In the genomic region with DNA sequence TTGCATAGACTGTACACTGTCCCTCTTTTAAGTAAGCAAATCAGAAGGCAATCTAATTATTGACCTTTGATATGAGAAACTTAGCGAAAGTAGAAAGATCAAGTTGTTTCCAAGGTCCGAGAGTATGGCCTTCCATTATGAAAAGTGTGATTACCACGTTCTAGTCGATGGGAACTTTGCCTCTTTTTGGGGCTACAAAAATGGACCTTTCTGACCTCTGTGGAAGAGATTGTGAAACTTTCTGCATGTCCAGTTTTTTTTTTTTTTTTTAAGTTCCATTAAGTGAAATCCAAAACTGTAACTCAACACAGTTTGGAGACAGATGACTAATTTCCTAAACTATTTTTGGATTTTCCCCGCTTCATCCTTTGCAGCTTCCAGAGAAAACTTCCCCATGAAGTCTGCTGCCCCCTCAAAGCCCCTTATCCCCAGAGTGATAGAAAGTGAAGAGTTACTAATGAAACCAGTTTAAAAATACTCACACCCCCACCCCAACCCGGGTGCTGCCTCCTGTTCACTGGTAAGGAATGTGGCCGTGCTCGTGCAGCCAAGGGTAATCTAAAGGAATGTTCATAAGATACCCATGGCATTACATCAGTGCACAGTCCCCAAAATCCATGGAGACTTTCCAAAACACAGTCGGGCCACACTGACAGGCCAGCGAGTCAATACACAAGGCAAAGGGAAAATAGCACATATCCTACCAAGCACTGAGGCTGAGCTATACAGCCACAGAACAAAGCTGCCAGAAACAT, we compare ENCODE assay signal across 12 mouse cellular contexts. TPM values are rescaled to one million over a fixed set of nuclear protein-coding genes. Genes with fewer than 3 reads are reported as not detected.
DNase-seq lines count a peak whose midpoint lies in the region; ATAC-seq lines count a peak whose summit lies in the region.
"Had no signal": no experiment of that assay in that cellular context is flagged by ENCODE, and none has a peak within 500 bp of the region (broad histone marks: within the 10 kb centered on the region; RNA-seq: fewer than 3 reads in every experiment).

No protein-coding gene starts in this region.

- peaks cover 4% of the 10 kb centered on the region; the same call in 1 of the 2 replicates for H3K9me3 ChIP-seq in embryonic facial prominence, embryonic 14.5 days (ENCODE audit: control insufficient read depth, low read length)
- peaks cover 10% of the 10 kb centered on the region; the same call in 1 of the 2 replicates for H3K9me3 ChIP-seq in heart, embryonic 12.5 days (replicated peaks)
- H3K9me3 ChIP-seq in forebrain, embryonic 11.5 days (ENCODE audit: control insufficient read depth, low read length), result no peaks in the 10 kb centered on the region
- H3K9me3 ChIP-seq: liver, embryonic 13.5 days had no signal

- no peak overlapping the region for H3K27ac ChIP-seq in embryonic facial prominence, embryonic 14.5 days (replicated peaks; ENCODE audit: low read depth, low read length)
- H3K27ac ChIP-seq in heart, embryonic 12.5 days (ENCODE audit: poor library complexity, severe bottlenecking), result peak overlapping the region; percentile 92
- no peak overlapping the region for H3K27ac ChIP-seq in forebrain, embryonic 11.5 days (ENCODE audit: low read depth, low read length)
- H3K27ac ChIP-seq: liver, embryonic 13.5 days had no signal

- H3K4me2 ChIP-seq in embryonic facial prominence, embryonic 14.5 days (ENCODE audit: low read depth, low read length), result no peak overlapping the region
- H3K4me2 ChIP-seq in heart, embryonic 12.5 days, result 0 out of 2 replicates have a peak overlapping the region, but pooled peaks have one; percentile 8
- H3K4me2 ChIP-seq in forebrain, embryonic 11.5 days (ENCODE audit: low read depth, low read length, severe bottlenecking), result no peak overlapping the region
- H3K4me2 ChIP-seq: liver, embryonic 13.5 days had no signal

- peak; percentile 17 for DNase-seq in embryo, embryonic 11 days
- no peak for DNase-seq in embryo, embryonic 10 days (ENCODE audit: low spot score)
- peak; percentile 79 for DNase-seq in embryonic facial prominence, embryonic 14.5 days (ENCODE audit: low spot score)
- peak; percentile 10 for DNase-seq in lung, postnatal 36 days
- no peak for DNase-seq in spleen, postnatal 36 days (ENCODE audit: low spot score in 2 of 2)
- no peak for DNase-seq in layer of hippocampus, adult 18-20 months (ENCODE audit: low spot score in 2 of 2)
- no peak for DNase-seq in forebrain, embryonic 11.5 days (ENCODE audit: low spot score)
- DNase-seq: B cell, adult 2 months; cerebellum, postnatal 14 days; liver, embryonic 13.5 days; right cerebral cortex, postnatal 4 days had no signal

- no peaks in the 10 kb centered on the region for H3K4me1 ChIP-seq in embryonic facial prominence, embryonic 14.5 days (ENCODE audit: control insufficient read depth, insufficient read depth, low read length)
- peaks cover 16% of the 10 kb centered on the region for H3K4me1 ChIP-seq in heart, embryonic 12.5 days (replicated peaks)
- H3K4me1 ChIP-seq in forebrain, embryonic 11.5 days (replicated peaks; ENCODE audit: control insufficient read depth, insufficient read depth, low read length), result no peaks in the 10 kb centered on the region
- H3K4me1 ChIP-seq: liver, embryonic 13.5 days had no signal

- 51% methylated on average over 10 of the region's 10 CpGs for WGBS in embryonic facial prominence, embryonic 14.5 days
- 33% methylated on average over 10 of the region's 10 CpGs for WGBS in heart, embryonic 12.5 days
- WGBS in forebrain, embryonic 11.5 days, result 82% methylated on average over 10 of the region's 10 CpGs

- H3K9ac ChIP-seq in embryonic facial prominence, embryonic 14.5 days (ENCODE audit: low read depth, low read length), result no peak overlapping the region
- H3K9ac ChIP-seq in heart, embryonic 12.5 days, result no peak overlapping the region
- H3K9ac ChIP-seq in forebrain, embryonic 11.5 days (ENCODE audit: low read length), result no peak overlapping the region
- H3K9ac ChIP-seq: liver, embryonic 13.5 days had no signal

- H3K27me3 ChIP-seq in embryonic facial prominence, embryonic 14.5 days (replicated peaks; ENCODE audit: control insufficient read depth, insufficient read depth, low read length), result no peaks in the 10 kb centered on the region
- H3K27me3 ChIP-seq in heart, embryonic 12.5 days (replicated peaks), result no peaks in the 10 kb centered on the region
- H3K27me3 ChIP-seq in forebrain, embryonic 11.5 days (ENCODE audit: control insufficient read depth, insufficient read depth, low read length), result no peaks in the 10 kb centered on the region
- H3K27me3 ChIP-seq: liver, embryonic 13.5 days had no signal

- ATAC-seq in embryonic facial prominence, embryonic 14.5 days (ENCODE audit: low read depth), result peak; percentile 86
- ATAC-seq in heart, embryonic 12.5 days (ENCODE audit: insufficient number of reproducible peaks, low FRiP score), result peak; percentile 85
- ATAC-seq in forebrain, embryonic 11.5 days (replicated peaks; ENCODE audit: low FRiP score), result no peak

- no peak overlapping the region for H3K4me3 ChIP-seq in embryonic facial prominence, embryonic 14.5 days (ENCODE audit: low read depth, low read length)
- H3K4me3 ChIP-seq in heart, embryonic 12.5 days, result no peak overlapping the region
- H3K4me3 ChIP-seq in forebrain, embryonic 11.5 days (ENCODE audit: low read depth, low read length), result no peak overlapping the region
- H3K4me3 ChIP-seq: liver, embryonic 13.5 days had no signal

- H3K36me3 ChIP-seq in embryonic facial prominence, embryonic 14.5 days (ENCODE audit: control insufficient read depth, insufficient read depth, low read length), result no peaks in the 10 kb centered on the region
- H3K36me3 ChIP-seq in heart, embryonic 12.5 days, result no peaks in the 10 kb centered on the region
- H3K36me3 ChIP-seq in forebrain, embryonic 11.5 days (ENCODE audit: control insufficient read depth, insufficient read depth, low read length), result no peaks in the 10 kb centered on the region
- H3K36me3 ChIP-seq: liver, embryonic 13.5 days had no signal

RNA-seq across cellular contexts. Expression of a gene that starts 52.5 kb away (rescaled TPM):
- 27.2 and 30.4 TPM in 2 replicates for polyA plus RNA-seq in embryonic facial prominence, embryonic 14.5 days (2014; fragmentation: Nextera tagmentation; extraction: Ambion mirVana)
- polyA plus RNA-seq in heart, embryonic 12.5 days (2016; fragmentation: Nextera tagmentation; extraction: Ambion mirVana), result 46.3 and 50.2 TPM in 2 replicates
- total RNA-seq in layer of hippocampus, adult 18-20 months (2021), result 10 to 100 TPM; 18.8 to 22.0 TPM
- polyA plus RNA-seq in forebrain, embryonic 11.5 days (2014; fragmentation: Nextera tagmentation; extraction: Ambion mirVana), result 16.1 and 17.8 TPM in 2 replicates

Comparison
In these comparisons a context has a peak if more than half of its experiments do, and no peak if none do; other contexts are left out.
1. DNase-seq: peak in embryo, embryonic 11 days (single experiment), embryonic facial prominence, embryonic 14.5 days (single experiment) and lung, postnatal 36 days (single experiment); none in embryo, embryonic 10 days (single experiment), spleen, postnatal 36 days (0 of 2), layer of hippocampus, adult 18-20 months (0 of 2) and forebrain, embryonic 11.5 days (single experiment).